Mouse (Mus musculus) inflammation-experienced regulatory T-cells (primary cell): ENCODE data around the gene Wnt11. TPM values are rescaled to one million over a fixed set of nuclear protein-coding genes. Genes with fewer than 3 reads are reported as not detected.

Source experiments
- polyA plus RNA-seq, 2 experiments: library from polyadenylated mRNA; unstranded; fragments of 100-300 nt; shearing (Covaris generic); gene quantifications; one replicate each; pipeline ENCODE4 v1.2.1; 2017

The Wnt11 gene
- under 1 TPM; 0.11 to 0.33 TPM for polyA plus RNA-seq

DNA sequence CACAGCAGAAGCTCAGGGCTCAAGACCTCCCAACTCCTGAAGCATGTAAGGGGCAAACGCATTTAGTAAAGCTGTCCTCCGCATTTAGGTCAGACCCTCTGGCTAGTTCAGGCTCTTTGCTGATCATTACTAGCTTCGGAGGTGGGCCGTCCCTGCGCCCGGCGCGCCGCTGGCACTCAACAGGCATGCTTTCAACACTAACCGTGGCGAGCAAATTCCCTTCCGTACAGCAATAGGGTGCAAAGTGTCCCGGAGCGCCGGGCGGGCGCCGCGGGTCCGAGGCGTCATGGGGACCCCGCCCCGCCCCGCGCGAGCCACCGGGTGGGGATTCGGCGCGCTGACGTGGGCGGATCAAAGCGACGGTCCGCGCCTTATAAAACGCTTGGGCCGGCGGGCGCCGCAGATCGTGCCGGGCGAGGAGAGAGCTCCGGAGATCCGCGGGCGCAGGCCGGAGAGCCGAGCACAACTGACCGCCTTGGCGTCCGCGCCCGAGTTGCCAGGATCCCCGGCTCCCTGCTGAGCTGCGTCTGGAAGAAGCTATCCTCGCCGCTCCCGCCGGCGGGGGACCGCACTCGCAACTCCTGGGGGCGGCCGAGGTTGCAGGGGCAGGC lies at the start of gene Wnt11:
TSS of gene Wnt11 (plus strand) at position 402 of the 611 bp plus-strand sequence.

Other genes starting within 250 kb of the Wnt11 start
- 10 to 100 TPM; 73.8 to 82.5 TPM for gene Emsy, start 178.3 kb upstream of the Wnt11 start, polyA plus RNA-seq
- gene Thap12, start 132.0 kb upstream of the Wnt11 start, polyA plus RNA-seq: 10 to 100 TPM; 50.9 to 51.3 TPM